Mouse (Mus musculus): ENCODE measurements around the gene Abcg5.

DNA sequence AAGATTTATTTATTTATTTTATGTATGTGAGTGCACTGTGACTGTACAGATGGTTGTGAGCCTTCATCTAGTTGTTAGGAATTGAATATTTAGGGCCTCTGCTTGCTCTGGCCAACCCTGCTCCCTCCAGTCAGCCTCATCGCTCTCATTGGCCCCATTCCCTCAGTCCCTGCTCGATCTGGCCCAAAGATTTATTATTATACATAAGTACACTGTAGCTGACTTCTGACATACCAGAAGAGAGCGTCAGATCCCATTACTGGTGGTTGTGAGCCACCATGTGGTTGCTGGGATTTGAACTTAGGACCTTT, 25.4 kb downstream of the Abcg5 start:
- no peak for TF ChIP-seq CHD2 (IDR thresholded peaks at IDR 0.05; ENCODE audit: low read length)
- no peak for TF ChIP-seq MAX (IDR thresholded peaks at IDR 0.05; ENCODE audit: low read length)
- no peak for TF ChIP-seq CTCF (IDR thresholded peaks at IDR 0.05 in 2 of 3, conservative IDR thresholded peaks at IDR 0.05 in 1 of 3; ENCODE audit: control insufficient read depth in 1 of 3, insufficient read depth in 1 of 3, low read depth in 2 of 3, low read length in 3 of 3, poor library complexity in 1 of 3, severe bottlenecking in 1 of 3)
- TF ChIP-seq MYB (IDR thresholded peaks at IDR 0.05; ENCODE audit: low read depth, low read length): no peak
- no peak for TF ChIP-seq CHD1 (IDR thresholded peaks at IDR 0.05; ENCODE audit: low read depth, low read length)
- no peak for TF ChIP-seq ZMIZ1 (IDR thresholded peaks at IDR 0.05; ENCODE audit: low read depth, low read length)
- no peak for TF ChIP-seq POLR2A (IDR thresholded peaks at IDR 0.05; ENCODE audit: control insufficient read depth in 1 of 2, insufficient read depth in 1 of 2, low read depth in 1 of 2, low read length in 2 of 2, poor library complexity in 1 of 2)
- no peak for TF ChIP-seq ETS1 (IDR thresholded peaks at IDR 0.05; ENCODE audit: low read depth, low read length)
- TF ChIP-seq EP300 (IDR thresholded peaks at IDR 0.05; ENCODE audit: low read depth in 1 of 2, low read length in 2 of 2): no peak

Data from MEL (cell line).